Mouse (Mus musculus): ENCODE data around the gene Tldc1. TPM values are rescaled to one million over a fixed set of nuclear protein-coding genes. Genes with fewer than 3 reads are reported as not detected.

Tldc1 gene
- polyA plus RNA-seq, 1 experiment from 2014 or later, result 11.6 TPM

DNA sequence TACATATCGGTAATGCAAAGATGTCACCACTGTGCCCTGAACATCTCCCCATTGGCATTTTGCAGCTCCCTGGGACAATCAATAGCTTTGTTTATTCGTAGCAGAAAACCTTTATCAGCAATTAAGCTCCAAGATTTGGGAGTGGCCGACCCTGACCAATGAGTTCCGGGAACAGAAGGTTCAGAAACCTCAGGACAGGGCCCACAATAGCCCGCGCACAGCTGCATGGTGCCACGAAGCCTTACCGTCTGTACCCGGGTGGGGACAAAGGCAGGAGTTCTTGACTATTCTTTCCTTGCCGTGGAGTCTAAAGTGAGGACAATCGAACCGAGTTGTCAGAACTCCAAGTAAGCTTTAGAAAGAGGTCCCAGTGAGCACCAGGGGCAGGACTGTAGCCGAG, 46.1 kb downstream of the Tldc1 start:
- WGBS, result 73% methylated on average over 13 of the region's 13 CpGs
- H3K4me1 ChIP-seq, result no peaks in the 10 kb centered on the region
- H3K9me3 ChIP-seq (replicated peaks), result no peaks in the 10 kb centered on the region
- H3K36me3 ChIP-seq (ENCODE audit: poor library complexity, severe bottlenecking), result no peaks in the 10 kb centered on the region
- ATAC-seq, result no peak
- H3K27ac ChIP-seq, result no peak overlapping the region
- H3K4me2 ChIP-seq, result no peak overlapping the region
- no peak overlapping the region for H3K4me3 ChIP-seq
- H3K27me3 ChIP-seq, result no peaks in the 10 kb centered on the region
- no peak overlapping the region for H3K9ac ChIP-seq

DNA sequence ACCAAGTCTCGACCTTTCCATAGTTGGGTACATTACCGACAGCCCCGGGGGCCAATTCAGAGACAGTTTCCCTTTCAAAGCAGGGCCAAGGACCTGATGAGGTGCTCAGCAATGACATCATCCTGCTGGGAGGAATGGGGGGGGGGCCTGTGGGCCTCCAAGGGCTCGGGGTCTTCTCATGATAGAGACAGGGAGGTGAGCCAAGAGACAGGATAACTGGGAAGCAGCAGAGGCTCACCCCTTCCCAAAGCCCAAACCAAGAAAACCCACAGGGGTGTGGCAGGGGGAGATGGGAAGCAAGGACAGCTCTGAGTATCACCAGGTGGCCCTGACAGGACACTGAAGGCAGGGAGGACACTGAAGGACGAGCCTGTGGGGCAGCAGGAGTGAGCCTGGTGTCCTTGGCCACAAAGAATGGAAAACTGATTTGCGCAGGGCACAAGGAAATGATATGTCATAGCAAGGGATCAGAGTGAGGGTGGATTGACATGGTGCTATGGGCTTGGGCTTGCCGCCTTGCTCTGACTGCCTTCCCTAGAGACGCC, 49.8 kb downstream of the Tldc1 start:
- Histone ChIP-seq H3K4me1 (no peaks in the 10 kb centered on the region), H3K36me3 (ENCODE audit: poor library complexity, severe bottlenecking) (no peaks in the 10 kb centered on the region), H3K4me2 (no peak overlapping the region), H3K27me3 (no peaks in the 10 kb centered on the region; the same call in 1 of the 2 replicates), H3K27ac (no peak overlapping the region), H3K4me3 (no peak overlapping the region), H3K9me3 (replicated peaks) (no peaks in the 10 kb centered on the region), H3K9ac (no peak overlapping the region)
- no peak for ATAC-seq
- 87% methylated on average over 8 of the region's 8 CpGs for WGBS

DNA sequence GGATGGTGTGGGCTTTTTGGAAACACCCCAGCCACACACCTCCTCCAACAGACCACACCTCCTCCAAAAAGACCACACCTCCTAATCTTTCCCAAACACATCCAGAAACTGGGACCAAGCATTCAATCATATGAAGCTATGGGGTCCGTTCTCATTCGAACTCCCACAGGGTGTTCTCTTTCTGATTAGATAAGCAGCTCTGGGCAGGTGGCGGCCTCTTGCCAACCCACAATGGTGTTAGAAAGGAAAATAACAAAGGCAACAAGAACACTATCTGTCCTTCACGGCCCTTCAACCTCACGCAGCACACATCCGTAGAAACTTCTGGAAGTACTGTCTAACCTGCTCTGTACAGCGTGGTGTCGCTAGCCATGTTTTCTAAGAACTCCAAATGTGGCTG, 51.1 kb downstream of the Tldc1 start:
- no peak for ATAC-seq
- Histone ChIP-seq H3K9ac (no peak overlapping the region), H3K4me3 (no peak overlapping the region), H3K9me3 (replicated peaks) (no peaks in the 10 kb centered on the region), H3K4me2 (no peak overlapping the region), H3K27me3 (no peaks in the 10 kb centered on the region; the same call in 1 of the 2 replicates), H3K27ac (no peak overlapping the region), H3K36me3 (ENCODE audit: poor library complexity, severe bottlenecking) (no peaks in the 10 kb centered on the region), H3K4me1 (no peaks in the 10 kb centered on the region)
- 90% methylated on average over 8 of the region's 8 CpGs for WGBS

DNA sequence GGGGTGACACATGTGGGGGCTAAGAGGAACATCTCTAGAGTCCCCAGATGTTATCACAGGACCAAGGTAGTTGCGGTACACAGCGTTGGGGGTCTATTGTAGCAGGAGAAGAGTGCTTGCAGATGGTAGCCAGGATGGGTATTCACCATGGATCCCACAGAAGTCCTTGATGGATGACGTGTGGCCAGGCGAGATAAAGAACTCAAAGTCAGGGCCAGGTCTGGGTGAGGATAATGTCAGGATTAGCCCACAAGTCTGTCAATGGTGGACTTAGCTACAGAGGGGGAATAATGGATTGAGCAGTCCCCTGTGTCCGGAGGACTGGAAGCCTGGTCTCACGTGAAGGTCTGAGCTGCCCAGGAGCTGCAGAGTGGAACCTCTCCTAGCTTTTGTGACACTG, 53.6 kb downstream of the Tldc1 start:
- no peak overlapping the region for H3K4me2 ChIP-seq
- no peak overlapping the region for H3K9ac ChIP-seq
- H3K4me1 ChIP-seq, result no peaks in the 10 kb centered on the region
- no peak overlapping the region for H3K27ac ChIP-seq
- H3K27me3 ChIP-seq, result peaks cover 3% of the 10 kb centered on the region; the same call in 1 of the 2 replicates
- no peaks in the 10 kb centered on the region for H3K9me3 ChIP-seq (replicated peaks)
- no peaks in the 10 kb centered on the region for H3K36me3 ChIP-seq (ENCODE audit: poor library complexity, severe bottlenecking)
- no peak overlapping the region for H3K4me3 ChIP-seq
- no peak for ATAC-seq
- 85% methylated on average over 6 of the region's 6 CpGs for WGBS

DNA sequence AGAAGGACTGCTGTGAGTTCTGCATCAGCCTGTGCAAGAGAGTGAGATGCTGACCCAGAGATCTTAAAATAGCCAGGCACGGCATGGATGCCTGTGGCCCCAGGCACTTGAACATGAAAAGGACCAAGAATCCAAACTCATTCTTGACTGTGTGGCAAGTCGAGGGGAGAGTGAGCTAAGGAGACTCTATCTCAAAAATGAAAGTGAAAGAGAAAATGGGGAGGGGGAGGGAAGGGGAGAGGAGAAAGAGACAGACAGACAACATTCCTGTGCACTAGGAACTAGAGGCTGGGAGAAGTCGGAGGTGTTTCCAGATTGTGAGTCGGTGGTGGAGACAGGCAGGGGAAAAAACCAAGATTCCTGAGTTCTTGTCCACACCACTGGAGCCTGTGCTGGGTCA, 54.5 kb downstream of the Tldc1 start:
- no peak for ATAC-seq
- H3K9me3 ChIP-seq (replicated peaks), result no peaks in the 10 kb centered on the region
- no peak overlapping the region for H3K4me3 ChIP-seq
- peaks cover 3% of the 10 kb centered on the region; the same call in 1 of the 2 replicates for H3K27me3 ChIP-seq
- H3K4me2 ChIP-seq, result no peak overlapping the region
- no peak overlapping the region for H3K9ac ChIP-seq
- H3K27ac ChIP-seq, result no peak overlapping the region
- no peaks in the 10 kb centered on the region for H3K4me1 ChIP-seq
- H3K36me3 ChIP-seq (ENCODE audit: poor library complexity, severe bottlenecking), result no peaks in the 10 kb centered on the region
- 70% methylated on average over 4 of the region's 4 CpGs for WGBS

DNA sequence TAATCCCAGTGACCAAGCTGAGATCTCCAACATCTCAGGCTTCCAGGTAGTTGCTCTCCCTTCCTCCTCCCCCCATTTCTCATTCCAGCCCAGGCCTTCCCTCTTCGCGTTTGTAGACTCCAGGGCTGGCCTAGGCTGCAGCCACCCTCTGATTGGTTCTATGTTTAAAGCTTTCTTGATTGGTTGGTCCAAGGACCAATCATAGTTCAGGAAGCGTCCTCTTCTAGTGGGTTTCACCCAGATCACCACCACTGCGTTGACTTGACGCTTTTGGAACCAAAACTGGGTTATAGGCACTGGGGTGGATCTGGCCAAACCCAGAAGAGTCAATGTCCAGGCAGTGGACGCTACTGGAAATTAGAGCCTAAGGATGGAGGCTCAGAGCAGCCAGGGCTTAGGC, 55.9 kb downstream of the Tldc1 start:
- no peak overlapping the region for H3K9ac ChIP-seq
- no peaks in the 10 kb centered on the region for H3K4me1 ChIP-seq
- H3K27me3 ChIP-seq, result peaks cover 3% of the 10 kb centered on the region; the same call in 1 of the 2 replicates
- no peak overlapping the region for H3K27ac ChIP-seq
- 61% methylated on average over 6 of the region's 6 CpGs for WGBS
- no peak for ATAC-seq
- no peak overlapping the region for H3K4me2 ChIP-seq
- H3K9me3 ChIP-seq (replicated peaks), result no peaks in the 10 kb centered on the region
- no peaks in the 10 kb centered on the region for H3K36me3 ChIP-seq (ENCODE audit: poor library complexity, severe bottlenecking)
- no peak overlapping the region for H3K4me3 ChIP-seq

DNA sequence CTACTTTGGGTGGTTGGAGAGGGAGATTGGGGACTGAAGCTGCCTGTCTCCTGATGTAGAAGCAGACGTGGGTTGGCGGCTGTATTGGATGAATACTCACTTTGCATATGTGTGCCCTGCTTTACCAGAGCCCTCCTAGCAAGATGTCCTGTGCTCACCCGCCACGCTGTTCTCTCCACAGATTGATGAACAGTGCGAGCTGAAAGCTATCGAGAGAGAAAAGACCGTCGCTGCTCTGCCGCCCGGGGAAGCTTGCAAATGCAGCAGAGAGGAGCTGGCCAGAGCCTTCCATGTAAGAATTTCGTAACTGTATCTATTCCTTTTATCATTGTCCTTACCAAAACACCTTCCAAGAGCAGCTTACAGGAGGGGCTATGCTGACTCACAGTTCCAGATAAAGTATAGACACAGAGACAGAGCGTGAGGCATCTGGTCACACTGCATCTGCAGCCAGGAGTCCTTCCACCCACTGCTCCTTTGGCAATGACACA, 59.2 kb downstream of the Tldc1 start:
- Histone ChIP-seq H3K9ac (no peak overlapping the region), H3K4me2 (no peak overlapping the region), H3K27me3 (peaks cover 3% of the 10 kb centered on the region; the same call in 1 of the 2 replicates), H3K36me3 (ENCODE audit: poor library complexity, severe bottlenecking) (no peaks in the 10 kb centered on the region), H3K9me3 (replicated peaks) (no peaks in the 10 kb centered on the region), H3K4me3 (no peak overlapping the region), H3K27ac (no peak overlapping the region), H3K4me1 (no peaks in the 10 kb centered on the region)
- 66% methylated on average over 12 of the region's 12 CpGs for WGBS
- ATAC-seq, result no peak

DNA sequence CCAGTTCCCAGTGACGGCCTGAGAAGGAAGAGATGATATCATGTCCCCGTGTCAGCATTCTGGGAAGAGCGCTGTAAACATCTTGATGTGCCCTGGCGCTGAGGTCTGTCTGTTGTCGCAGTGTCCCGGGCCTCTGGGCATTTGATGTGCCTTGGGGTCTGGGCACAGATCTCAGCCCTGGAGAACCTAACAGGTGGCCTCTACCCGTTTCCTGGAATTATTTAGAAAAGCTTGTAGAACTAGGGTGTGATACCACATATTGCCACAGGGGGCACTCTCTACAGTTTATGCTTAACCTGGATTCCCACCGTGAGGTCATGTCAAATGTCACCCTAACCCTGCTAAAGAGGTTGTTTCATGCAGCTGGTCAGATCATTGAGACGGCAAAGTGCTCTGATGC, 60.5 kb downstream of the Tldc1 start:
- no peak overlapping the region for H3K4me2 ChIP-seq
- no peak overlapping the region for H3K9ac ChIP-seq
- no peaks in the 10 kb centered on the region for H3K36me3 ChIP-seq (ENCODE audit: poor library complexity, severe bottlenecking)
- H3K4me1 ChIP-seq, result no peaks in the 10 kb centered on the region
- WGBS, result 69% methylated on average over 9 of the region's 9 CpGs
- no peaks in the 10 kb centered on the region for H3K9me3 ChIP-seq (replicated peaks)
- no peak overlapping the region for H3K4me3 ChIP-seq
- no peak overlapping the region for H3K27ac ChIP-seq
- ATAC-seq, result no peak
- 0 out of 2 replicates have a peak, but pooled peaks cover 3% of the 10 kb centered on the region for H3K27me3 ChIP-seq

DNA sequence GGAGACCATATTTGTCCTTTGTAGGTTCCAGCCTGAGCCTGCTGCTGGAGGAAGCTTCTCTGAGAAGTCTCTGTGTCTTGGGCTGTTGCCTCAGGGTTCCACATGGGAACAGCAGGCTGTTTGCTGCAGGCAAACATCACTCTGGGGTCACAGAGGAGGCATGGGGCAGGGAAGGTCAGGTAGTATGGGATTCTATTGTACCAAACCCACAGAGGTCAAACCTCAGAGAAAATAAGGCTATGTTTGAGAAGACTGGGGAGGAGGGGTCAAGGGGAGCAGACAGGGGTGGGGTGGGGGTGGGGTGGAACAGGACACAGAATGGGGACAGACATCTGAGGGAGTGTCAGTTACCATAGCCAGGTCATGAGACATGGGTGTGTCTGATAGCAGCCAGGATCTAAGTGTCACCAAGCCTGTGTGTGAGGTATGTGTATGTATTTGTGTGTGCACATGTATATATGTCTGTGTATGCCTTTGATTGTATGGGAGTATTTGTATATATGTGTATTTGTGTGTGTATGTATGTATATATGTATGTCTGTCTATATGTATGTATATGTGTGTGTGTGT, 61.4 kb downstream of the Tldc1 start:
- H3K4me3 ChIP-seq, result no peak overlapping the region
- H3K27me3 ChIP-seq, result 0 out of 2 replicates have a peak, but pooled peaks cover 3% of the 10 kb centered on the region
- no peaks in the 10 kb centered on the region for H3K9me3 ChIP-seq (replicated peaks)
- no peak overlapping the region for H3K4me2 ChIP-seq
- ATAC-seq, result no peak
- H3K4me1 ChIP-seq, result no peaks in the 10 kb centered on the region
- H3K27ac ChIP-seq, result no peak overlapping the region
- H3K9ac ChIP-seq, result no peak overlapping the region
- H3K36me3 ChIP-seq (ENCODE audit: poor library complexity, severe bottlenecking), result no peaks in the 10 kb centered on the region

DNA sequence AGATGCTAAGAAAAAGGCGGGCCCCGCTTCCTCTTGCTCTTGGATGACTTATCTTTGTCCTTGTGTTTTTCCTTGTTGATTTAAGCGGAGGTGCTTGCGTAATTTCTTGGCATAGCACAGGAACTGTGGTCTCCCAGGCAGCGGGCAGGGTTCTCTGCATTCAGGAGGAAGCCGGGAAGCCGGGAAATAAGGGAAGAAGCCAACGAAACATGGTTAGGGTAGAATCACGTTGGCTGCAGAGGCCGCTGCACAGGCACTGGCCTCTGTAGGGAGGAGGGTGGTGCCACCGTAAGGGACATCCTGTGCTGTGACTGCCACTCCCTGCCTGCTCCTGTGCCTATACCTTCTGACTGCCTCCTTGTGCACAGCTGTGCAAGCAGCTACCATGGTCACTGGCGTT, 63.0 kb downstream of the Tldc1 start:
- ATAC-seq, result no peak
- H3K4me3 ChIP-seq, result no peak overlapping the region
- 82% methylated on average over 12 of the region's 12 CpGs for WGBS
- H3K9me3 ChIP-seq (replicated peaks), result no peaks in the 10 kb centered on the region
- H3K9ac ChIP-seq, result no peak overlapping the region
- H3K27me3 ChIP-seq, result no peaks in the 10 kb centered on the region
- no peak overlapping the region for H3K4me2 ChIP-seq
- no peaks in the 10 kb centered on the region for H3K36me3 ChIP-seq (ENCODE audit: poor library complexity, severe bottlenecking)
- no peaks in the 10 kb centered on the region for H3K4me1 ChIP-seq
- no peak overlapping the region for H3K27ac ChIP-seq

DNA sequence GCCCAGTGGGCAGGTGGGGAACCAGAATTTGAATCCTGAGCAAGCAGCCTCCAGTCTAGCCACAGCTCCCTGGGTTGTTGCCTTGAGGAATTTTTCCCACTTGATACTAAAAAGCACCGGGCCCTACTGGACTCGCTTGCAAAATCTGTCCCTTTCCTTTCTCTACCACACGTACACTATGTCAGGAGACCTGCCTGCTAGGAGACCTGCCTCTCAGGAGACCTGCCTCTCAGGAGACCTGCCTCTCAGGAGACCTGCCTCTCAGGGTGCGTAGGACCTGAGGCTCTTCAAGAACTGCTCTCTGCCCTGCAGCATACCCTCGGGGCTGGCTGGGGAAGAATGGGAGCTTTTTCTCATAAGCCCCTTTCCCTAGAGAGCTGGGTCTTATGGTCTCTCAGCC, 64.8 kb downstream of the Tldc1 start:
- H3K36me3 ChIP-seq (ENCODE audit: poor library complexity, severe bottlenecking), result no peaks in the 10 kb centered on the region
- H3K4me1 ChIP-seq, result 0 out of 2 replicates have a peak, but pooled peaks cover 2% of the 10 kb centered on the region
- H3K4me2 ChIP-seq, result no peak overlapping the region
- H3K27me3 ChIP-seq, result no peaks in the 10 kb centered on the region
- H3K4me3 ChIP-seq, result no peak overlapping the region
- H3K9me3 ChIP-seq (replicated peaks), result no peaks in the 10 kb centered on the region
- H3K9ac ChIP-seq, result no peak overlapping the region
- 73% methylated on average over 5 of the region's 5 CpGs for WGBS
- H3K27ac ChIP-seq, result no peak overlapping the region
- ATAC-seq, result no peak

DNA sequence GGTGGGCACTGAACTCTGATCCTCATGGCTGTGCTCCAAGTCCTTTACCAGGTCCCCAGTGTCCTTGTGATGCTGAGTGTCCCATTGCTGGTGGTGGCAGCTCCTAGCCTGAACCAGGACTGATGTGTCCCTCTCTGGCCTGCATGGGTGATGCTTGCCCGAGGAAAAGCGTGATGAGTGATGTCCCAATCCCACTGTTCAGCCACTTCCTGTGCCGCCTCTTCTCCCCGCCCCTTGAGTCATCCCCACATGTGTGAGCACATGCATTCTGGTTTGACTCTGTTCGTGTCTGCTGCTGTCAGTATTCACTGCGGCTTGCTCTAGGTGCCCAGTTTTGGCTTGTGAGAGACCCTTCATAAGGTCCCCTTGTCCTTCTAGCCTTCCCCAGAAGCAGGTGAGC, 66.0 kb downstream of the Tldc1 start:
- ATAC-seq, result no peak
- WGBS, result 88% methylated on average over 6 of the region's 6 CpGs
- Histone ChIP-seq H3K4me3 (no peak overlapping the region), H3K9ac (no peak overlapping the region), H3K4me2 (no peak overlapping the region), H3K27me3 (no peaks in the 10 kb centered on the region), H3K9me3 (replicated peaks) (no peaks in the 10 kb centered on the region), H3K4me1 (0 out of 2 replicates have a peak, but pooled peaks cover 2% of the 10 kb centered on the region), H3K36me3 (ENCODE audit: poor library complexity, severe bottlenecking) (no peaks in the 10 kb centered on the region), H3K27ac (no peak overlapping the region)

All from forebrain, embryonic 13.5 days (tissue).